Mouse (Mus musculus) spleen, postnatal 36 days (tissue): Measurements from ENCODE around the gene Rabgap1.
"Not testable (repeated sequence)": the region's sequence is repeated elsewhere in the genome, so short reads cannot be mapped to it uniquely, and the experiment has no call there.

Experiments
- DNase-seq, 2 experiments: peaks; one replicate each; pipeline ENCODE4 v3.0.0; 2022; ENCODE audit warnings: low spot score in 2 of 2, mixed read lengths in 1 of 2

Gene Rabgap1

DNA sequence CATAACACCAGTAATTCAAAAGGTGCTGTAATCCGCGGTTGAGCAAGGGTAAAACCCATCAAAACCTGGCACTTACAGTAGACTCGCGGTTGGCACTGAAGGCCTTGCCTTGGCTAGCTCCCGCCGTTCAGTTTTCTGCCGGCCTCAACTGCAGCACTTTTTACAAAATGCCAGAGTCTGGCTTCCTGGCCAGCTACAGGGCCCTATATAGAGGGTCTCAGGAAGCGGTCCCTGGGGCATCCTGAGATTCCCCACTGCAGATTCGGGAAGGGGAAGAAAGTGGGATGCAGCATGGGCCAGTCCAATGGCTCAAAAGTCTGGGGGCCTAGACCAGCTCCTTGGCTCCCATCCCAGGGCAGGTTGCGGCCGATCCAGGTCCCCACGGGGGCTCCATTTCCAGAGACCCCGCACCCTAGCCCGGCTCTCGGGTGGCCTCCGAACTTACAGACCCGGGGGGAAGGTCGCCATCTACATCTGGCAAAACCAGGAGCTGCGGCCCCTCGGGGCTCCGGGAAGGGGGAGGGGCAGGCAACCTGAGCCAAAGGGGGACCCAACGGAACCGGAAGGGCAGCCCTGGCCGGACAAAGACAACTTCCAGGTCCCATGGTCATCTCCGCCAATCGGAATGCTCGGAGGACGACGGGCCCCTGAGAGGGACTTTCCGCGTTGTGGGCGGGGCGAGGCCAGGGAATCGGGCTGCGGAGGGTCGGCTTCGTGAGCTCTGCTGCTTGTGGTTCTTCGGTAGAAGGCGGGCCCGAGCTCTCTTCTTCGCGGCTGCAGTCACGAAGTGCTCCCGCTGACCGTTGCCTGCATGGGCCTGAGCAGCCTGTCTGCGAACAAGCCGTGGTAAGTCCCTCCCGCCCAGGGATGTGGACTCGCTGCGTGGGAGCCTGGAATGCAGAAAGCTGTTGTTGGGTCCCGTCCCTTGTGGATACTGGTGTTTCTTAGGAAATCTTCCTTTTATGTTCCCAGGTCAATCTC lies at the start of gene Rabgap1, which contains the start of the genes Zbtb26 and Zbtb6:
TSS of gene Rabgap1 (plus strand) at position 669 of the 981 bp plus-strand sequence.
TSS of gene Zbtb26 (minus strand) at position 525 of the 981 bp plus-strand sequence.
TSS of gene Zbtb6 (minus strand) at position 561 of the 981 bp plus-strand sequence.
- peak; percentile 94 to 95 for DNase-seq

DNA sequence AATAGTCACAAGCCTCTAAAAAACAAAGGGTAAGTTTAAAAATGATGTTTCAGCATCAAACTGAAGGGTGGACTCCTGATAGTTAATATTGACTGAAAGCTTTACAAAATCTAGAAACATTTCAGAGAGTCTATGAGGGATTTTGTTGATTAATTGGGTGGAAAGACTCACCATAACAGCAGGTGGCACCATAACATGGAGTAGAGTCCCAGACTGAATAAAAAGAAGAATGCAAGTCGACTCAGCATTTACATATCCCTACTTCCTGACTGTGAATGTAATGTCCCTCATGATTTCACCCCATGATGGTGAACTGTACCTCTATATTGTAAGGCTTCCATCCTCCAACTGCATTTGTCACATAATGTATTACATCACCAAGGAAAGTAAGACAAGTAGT lies 47.5 kb upstream of the Rabgap1 start:
- no peak for DNase-seq

DNA sequence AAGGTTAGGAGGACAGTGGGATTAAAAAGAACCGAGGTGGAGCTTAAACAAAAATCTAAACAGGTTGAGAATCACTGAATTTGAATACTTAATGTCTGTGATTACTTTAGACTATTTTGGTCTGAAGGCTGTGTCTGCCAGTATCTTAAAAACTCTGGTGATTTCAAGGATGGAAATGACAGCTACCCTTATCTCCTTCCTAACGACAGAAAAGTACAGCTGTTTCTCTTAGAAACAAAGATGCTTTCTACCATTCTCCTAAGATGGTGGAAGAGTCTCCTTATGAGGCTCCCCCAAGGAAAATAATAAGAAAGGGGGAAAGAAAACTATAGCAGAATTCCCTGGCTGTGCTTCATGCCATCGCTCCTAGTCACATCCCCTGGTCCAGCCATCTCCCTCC lies 21.2 kb upstream of the Rabgap1 start:
- DNase-seq: no peak

DNA sequence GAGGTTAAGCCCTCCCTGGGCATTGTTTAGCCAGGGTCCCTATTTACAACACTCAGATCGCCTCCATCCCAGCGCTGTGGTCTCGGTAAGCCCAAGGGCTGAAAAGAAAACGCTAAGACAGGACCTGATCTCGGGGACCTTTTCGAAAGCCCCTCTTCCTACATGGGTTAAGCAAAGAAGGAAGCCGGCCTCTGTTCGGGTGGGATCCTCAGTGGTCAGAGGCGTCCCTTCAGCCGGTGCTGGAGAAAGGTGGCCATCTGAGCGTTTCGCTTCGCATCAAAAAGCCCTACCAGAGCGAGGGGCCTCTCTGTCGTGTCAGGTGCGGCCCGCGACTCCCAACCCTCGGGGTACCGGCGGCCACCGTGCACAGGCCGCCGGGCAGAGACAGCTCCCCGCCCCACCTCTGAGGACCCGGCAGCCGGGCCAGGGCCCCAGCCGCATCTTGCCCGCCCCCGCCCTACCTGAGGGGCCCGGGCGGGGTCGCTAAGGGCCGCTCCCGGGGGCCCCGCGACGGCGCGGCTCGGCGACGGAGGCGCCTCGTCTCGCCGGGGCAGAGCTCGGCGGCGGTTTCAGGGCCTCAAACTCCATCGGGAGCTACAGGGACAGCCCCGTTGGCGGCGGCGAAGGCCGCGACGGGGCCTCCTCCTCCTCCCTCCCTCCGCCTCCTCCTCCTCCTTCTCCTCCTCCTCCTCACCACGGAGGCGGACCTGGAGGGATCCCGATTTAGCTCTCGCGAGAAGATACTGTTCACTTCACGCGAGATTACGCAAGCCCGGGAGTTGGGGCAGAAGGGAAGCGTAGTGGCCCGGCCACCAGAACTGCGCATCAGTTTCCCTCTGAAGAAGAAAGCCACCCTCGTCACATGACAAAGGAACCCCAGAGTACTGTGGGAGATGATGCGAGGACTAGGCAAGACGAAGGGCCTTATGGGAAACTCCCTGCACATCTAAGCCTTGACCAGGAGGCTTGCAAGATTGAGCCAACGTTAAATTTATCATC lies 20.5 kb upstream of the Rabgap1 start, which contains the start of gene Rc3h2:
TSS of gene Rc3h2 (minus strand) at position 598 of the 999 bp plus-strand sequence.
- peak; percentile 96 to 98 for DNase-seq

DNA sequence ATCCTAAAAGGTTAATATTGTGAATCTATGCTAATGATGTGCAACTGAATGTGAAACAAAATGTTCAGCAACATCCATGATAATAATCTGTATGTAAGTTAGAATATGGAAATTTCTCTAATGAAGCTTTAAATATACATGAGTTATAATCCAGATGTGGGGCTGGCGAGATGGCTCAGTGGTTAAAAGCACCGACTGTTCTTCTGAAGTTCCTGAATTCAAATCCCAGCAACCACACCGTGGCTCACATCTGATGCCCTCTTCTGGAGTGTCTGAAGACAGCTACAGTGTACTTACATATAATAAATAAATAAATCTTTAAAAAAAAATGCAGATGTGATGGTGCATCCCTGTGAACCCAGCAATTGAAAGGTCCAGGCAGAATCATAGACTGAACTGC lies 19.4 kb upstream of the Rabgap1 start:
- DNase-seq: peak in 1 of 2 experiments; percentile 6

DNA sequence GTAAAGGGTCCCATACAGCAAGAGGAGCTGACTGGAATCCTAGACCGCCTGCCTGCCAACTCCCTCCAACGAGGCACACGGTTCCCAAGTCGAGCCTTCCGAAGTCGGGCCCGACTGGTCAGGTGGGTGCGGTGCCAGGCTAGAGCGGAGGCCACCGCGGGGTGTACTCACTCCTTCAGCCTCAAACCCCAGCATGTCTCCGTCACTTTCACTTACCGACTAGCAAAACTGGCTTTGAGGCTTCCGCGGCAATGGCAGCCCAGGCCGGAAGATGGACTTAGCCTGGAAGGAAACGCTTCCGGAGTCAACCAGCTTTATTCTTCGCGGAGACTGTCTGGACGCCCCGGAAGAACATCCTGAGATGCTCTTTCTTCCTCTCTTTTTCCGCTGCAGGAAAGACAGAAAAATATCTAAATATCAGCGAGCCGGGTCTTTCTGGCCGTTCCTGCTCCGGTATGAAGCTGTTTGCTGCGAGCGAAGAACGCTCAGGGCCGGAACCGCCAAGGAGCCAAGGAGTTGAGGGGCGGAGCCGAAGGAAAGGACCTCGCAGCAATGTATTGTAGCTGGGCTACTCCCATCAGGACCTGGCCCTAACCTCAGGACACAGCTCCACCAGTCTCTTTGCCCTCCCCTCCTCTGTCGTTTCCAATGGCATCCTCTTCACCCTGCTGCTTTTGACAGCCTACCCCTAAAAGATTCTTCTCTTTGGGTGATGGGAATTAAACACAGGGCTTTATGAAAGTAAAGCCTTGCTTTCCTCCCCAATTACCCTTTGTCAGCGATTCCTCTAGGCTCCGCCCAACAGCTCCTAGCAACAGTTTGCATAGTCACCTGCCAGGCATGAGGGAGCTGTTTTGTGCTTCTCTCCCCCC lies 12.2 kb upstream of the Rabgap1 start:
- peak; percentile 84 for DNase-seq

DNA sequence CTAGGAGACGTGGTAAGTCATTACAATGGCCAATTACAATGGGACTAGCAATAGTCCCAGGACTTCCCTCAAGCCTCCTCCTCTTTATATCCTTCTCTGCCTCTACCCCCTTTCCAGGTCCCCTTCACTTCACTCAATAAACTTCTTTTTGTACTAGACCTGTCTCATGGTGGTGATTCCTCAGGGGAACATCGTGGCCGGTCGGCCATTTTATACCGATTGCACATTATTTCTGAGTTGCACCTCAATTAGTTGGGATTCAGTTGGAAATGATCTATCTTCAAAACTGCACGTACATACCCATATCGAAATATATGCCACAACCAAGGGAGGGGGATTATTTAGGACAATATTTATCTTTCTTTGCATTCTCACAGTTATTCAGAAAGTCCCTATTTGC lies 11.5 kb upstream of the Rabgap1 start:
- no peak for DNase-seq

DNA sequence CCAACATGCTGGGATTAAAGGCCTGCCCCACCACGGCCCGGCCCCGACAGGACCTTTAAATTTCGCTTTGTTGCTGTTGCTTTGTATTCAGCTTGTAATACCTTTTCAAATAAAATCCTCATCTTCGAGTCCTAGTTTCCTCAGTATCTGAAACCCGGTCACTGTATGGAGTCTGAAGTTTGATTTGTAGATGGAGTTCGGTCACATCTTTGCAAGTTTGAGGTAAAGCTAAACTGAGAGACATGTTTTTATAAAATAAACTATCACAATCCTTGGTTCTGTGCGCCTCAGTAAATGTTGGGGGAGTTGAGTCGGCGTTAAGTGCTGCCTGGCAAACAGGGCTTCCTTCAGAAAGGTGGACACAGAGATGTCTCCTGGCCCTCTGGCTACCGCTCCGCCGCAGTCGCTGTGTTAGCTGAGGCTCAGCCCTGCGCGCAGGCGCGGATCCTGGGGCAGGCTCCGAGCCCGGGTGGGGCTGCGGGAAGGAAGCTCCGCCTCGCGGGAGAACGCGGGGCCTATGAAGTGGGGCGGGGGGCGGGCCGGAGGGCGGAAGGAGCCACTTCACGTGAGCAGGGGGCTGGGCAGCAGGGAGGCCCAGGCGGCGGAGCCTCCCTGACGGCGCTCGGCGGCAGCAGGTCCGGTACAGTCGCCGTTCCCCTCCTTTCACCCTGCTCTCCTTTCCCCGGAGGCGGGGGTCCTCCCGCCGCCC lies 8.7 kb downstream of the Rabgap1 start:
- DNase-seq: peak; percentile 93 to 94

DNA sequence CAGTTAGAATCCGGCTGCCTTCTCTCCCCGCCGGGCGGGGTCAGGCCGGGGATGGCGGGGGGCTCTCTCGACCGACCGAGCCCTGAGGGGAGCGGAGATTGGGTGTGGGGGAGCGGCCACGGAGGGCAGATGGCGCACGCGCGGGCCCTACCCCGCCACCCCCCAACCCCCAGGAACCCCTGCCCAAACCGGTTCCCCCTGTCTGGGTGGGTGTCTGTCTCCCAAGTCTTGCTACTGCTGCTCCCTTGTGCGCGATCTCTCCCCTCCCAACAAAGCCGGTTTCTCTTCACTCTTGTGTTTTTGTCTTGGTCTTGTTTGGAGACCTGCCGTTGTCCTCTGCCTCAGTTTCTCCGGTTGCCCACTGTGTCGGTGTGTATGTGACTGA lies 9.3 kb downstream of the Rabgap1 start:
- DNase-seq: peak in 1 of 2 experiments; percentile 10

DNA sequence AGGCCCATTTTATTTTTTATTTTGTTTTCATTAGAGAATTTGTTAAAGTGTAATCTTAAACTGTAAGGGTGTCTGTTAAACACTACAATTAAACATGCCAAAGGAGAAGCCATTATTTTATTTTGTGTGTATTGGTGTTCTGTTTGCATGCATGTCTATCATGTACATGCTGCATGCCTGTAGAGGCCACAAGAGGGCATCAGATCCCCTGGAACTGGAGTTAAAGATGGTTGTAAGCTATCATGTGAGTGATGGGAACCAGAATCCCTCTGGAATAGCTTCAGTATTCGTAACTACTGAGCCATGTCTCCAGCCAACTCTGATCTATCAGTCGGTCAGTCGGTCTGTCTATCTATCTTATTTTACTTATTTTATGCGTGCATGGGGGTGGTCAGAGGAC lies 17.6 kb downstream of the Rabgap1 start:
- DNase-seq: no peak

DNA sequence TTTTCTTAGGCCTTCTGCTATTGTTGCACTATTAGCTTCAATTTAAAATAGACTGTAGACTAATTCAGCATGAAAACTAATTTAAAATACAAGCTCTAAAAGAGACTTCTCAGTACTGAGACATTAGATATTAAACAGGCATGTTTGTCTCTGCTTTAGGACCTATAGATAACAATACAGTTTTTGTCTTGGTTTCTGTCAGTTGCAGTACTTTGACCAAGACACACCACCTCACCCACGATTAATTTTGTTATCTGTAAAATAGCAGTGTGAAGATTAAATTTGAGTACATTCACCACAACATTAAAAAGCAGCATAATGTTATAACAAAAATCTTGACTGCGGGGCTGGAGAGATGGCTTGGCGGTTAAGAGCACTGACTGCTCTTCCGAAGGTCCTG lies 23.2 kb downstream of the Rabgap1 start:
- no peak for DNase-seq

DNA sequence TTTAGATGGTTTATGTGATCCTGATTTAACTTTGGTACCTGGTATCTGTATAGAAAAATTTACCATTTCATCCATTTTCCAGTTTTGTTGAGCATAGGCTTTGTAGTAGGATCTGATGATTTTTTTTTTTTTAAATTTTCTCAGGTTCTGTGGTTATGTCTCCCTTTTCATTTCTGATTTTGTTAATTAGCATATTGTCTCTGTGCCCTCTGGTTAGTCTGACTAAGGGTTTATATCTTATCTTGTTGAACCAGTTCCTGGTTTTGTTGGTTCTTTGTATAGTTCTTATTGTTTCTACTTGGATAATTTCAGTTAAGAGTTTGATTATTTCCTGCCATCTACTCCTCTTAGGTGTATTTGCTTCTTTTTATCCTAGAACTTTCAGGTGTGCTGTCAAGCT lies 36.5 kb downstream of the Rabgap1 start:
- no peak for DNase-seq

DNA sequence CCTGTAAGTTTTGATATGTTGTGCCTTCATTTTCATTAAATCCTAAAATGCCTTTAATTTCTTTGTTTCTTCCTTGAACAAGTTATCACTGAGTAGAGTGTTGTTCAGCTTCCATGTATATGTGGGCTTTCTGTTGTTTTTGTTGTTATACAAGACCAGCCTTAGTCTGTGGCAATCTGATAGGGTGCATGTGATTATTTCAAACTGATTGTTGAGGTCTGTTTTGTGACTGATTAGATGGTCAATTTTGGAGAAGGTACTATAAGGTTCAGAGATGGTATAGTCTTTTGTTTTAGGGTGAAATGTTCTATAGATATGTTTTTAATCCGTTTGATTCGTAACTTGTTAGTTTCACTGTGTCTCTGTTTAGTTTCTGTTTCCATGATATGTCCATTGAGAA lies 37.0 kb downstream of the Rabgap1 start:
- no peak for DNase-seq

DNA sequence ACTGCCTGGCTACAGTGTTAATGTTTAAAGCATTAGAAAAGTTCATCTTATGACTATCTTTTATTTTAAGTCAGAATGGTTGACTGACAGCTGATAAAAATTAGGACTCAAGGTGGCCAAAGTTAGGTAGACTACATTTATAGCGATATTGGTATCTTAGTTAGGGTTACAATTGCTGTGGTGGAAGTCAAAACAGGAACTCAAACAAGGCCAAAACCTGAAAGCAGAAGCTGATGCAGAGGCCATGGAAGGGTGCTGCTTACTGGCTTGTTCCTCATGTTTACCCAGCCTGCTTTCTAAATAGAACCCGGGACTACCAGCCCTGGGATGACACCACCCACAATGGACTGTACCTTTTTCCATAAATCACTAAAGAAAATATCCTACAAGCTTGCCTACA lies 41.1 kb downstream of the Rabgap1 start:
- peak; percentile 4 to 6 for DNase-seq

DNA sequence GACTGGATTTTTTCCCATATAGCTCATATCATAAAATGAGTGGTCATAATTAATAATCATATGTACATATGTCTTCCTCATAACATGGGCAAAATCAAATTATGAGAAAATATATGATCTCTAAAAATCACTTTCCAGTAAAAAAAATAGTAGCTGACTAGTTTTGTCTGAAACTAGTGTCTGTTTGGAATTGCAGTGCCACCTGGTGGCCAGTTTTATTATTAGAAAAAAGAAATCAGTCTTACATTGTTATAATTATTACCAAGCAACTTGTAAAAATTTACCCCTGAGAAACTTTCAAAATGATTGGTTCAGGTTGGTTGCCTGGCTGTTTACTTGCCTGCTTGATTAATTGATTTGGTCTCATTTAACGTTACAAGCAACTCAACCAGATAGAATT lies 42.3 kb downstream of the Rabgap1 start:
- DNase-seq: peak; percentile 1 to 49

DNA sequence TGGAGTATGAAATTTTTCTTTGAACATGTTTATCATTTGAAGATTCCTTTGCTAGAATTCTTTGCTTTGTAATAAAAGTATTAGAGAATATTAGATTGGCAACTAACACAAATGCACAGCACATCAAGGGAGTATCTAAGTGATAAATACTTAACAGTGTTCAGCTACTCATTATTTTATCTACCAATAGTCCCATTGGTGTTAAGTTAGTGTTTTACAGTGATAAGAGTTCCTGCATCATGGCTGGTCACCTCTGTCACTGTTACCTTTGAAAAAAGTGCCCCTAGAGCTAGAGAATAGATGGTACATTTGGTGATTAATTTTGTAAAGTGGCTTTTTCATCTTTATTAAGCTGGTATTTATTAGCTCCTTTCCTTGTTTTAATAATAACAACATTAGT lies 43.3 kb downstream of the Rabgap1 start:
- no peak for DNase-seq

DNA sequence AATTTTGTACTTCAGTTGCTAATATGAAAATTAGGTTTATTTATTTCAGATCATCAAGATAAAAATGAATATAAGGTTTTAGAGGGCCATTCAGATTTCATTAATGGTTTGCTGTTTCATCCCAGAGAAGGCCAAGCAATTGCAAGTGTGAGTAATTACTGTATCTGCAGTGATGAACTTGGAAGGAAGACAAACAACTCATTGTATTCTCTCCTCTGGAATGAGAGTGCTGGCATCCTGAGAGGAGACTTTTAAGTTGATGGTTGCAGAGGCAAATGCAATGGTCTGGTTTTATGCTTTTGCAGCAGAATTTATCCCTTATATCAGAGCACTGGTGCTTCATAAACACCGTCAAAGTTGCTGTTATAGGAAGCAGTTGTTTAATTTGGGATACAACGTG lies 45.9 kb downstream of the Rabgap1 start:
- no peak for DNase-seq

DNA sequence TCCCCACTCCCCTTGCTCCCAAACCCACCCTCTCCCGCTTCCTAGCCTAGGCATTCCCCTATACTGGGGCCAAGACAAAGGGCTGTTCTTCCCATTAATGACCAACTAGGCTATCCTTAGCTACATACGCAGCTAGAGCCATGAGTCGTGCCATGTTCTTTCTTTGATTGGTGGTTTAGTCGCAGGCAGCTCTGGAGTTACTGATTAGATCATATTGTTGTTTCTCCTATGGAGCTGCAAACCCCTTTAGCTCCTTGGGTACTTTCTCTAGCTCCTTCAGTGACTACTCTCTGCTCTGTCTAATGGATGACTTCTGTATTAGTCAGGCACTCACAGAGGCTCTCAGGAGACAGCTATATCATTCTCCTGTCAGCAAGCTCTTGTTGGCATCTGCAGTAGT lies 54.2 kb downstream of the Rabgap1 start:
- DNase-seq: no peak

DNA sequence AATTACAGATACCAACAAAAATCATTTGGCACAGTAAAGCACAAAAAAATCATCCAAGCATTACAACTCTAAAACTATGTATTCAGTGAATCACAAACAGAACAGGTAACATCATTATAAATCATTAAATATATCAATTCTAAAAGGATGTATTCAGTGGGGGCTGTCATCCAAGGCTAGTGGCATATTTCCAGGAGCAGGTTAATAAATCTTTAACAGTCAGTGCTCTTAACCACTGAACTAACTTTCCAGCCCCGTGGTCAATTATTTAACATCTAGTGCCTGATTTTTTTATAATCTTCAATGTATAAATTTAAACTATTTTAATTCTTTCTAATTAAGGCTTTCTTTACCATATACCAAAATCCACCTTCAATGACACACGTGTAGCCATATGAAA lies 62.8 kb downstream of the Rabgap1 start:
- DNase-seq: not testable (repeated sequence)
